Comparison of ENCODE assay signal across 9 mouse cellular contexts in the genomic region with DNA sequence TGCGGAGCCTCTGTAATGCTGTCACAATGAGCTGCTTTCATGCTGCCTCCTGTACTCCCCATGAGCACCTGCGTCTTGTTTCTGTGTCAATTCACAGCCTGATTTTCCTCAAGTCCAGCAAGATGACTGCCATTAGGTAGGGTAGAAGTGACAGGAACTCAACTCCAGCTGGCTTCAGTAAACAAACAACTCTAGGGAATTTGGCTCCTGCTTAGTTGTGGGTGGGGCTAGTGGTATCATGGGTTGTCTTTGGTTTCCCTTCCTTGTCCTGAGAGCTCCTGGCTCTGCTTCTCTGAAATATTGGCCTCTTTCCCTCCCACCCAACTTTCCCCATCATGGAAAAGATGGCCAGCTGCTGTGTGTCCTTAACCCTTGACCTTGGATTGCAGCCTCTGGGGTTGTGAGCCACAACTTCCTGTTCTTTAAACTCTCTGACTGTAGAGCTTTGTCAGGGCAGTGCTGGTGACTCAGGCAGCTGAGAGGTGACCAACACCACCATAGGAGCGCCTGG. TPM values are rescaled to one million over a fixed set of nuclear protein-coding genes. Genes with fewer than 3 reads are reported as not detected.
DNase-seq lines count a peak whose midpoint lies in the region; ATAC-seq and TF ChIP-seq lines count a peak whose summit lies in the region.
"Had no signal": no experiment of that assay in that cellular context is flagged by ENCODE, and none has a peak within 500 bp of the region (broad histone marks: within the 10 kb centered on the region; RNA-seq: fewer than 3 reads in every experiment).

No protein-coding gene starts in this region.

- no peaks in the 10 kb centered on the region for H3K27me3 ChIP-seq in midbrain, postnatal 0 days (ENCODE audit: insufficient read depth, low read length)
- no peaks in the 10 kb centered on the region for H3K27me3 ChIP-seq in midbrain, embryonic 11.5 days (ENCODE audit: control insufficient read depth, insufficient read depth, low read length)
- no peaks in the 10 kb centered on the region for H3K27me3 ChIP-seq in heart, embryonic 12.5 days (replicated peaks)
- H3K27me3 ChIP-seq in kidney, postnatal 0 days (ENCODE audit: insufficient read depth, low read length), result no peaks in the 10 kb centered on the region
- H3K27me3 ChIP-seq: midbrain, embryonic 12.5 days had no signal

- 56% methylated on average over 3 of the region's 3 CpGs for WGBS in midbrain, postnatal 0 days
- WGBS in midbrain, embryonic 11.5 days, result 53% methylated on average over 3 of the region's 3 CpGs
- WGBS in heart, embryonic 12.5 days, result 56% methylated on average over 3 of the region's 3 CpGs
- 51% methylated on average over 3 of the region's 3 CpGs for WGBS in kidney, postnatal 0 days

- DNase-seq in midbrain, postnatal 0 days (ENCODE audit: low spot score), result peak; percentile 44
- no peak for DNase-seq in midbrain, embryonic 11.5 days (ENCODE audit: low spot score, missing footprints)
- peak; percentile 48 for DNase-seq in cerebellum, adult 8-10 months
- DNase-seq in kidney, postnatal 0 days (ENCODE audit: low spot score), result peak; percentile 85
- DNase-seq in mesoderm, embryonic 11.5 days (ENCODE audit: low read depth, low spot score), result peak; percentile 17
- no peak for DNase-seq in right cerebral cortex, postnatal 14 days
- no peak for DNase-seq in thymus, postnatal 0 days (ENCODE audit: low spot score)

- H3K9ac ChIP-seq in midbrain, postnatal 0 days (replicated peaks; ENCODE audit: low read length, poor library complexity, severe bottlenecking), result no peak overlapping the region
- H3K9ac ChIP-seq in midbrain, embryonic 11.5 days (ENCODE audit: low read length), result no peak overlapping the region
- no peak overlapping the region for H3K9ac ChIP-seq in heart, embryonic 12.5 days
- no peak overlapping the region for H3K9ac ChIP-seq in kidney, postnatal 0 days (ENCODE audit: low read depth, low read length)
- H3K9ac ChIP-seq: midbrain, embryonic 12.5 days had no signal

- no peaks in the 10 kb centered on the region for H3K9me3 ChIP-seq in midbrain, postnatal 0 days (ENCODE audit: low read length)
- no peaks in the 10 kb centered on the region for H3K9me3 ChIP-seq in midbrain, embryonic 11.5 days (ENCODE audit: control insufficient read depth, low read length)
- no peaks in the 10 kb centered on the region for H3K9me3 ChIP-seq in heart, embryonic 12.5 days (replicated peaks)
- no peaks in the 10 kb centered on the region for H3K9me3 ChIP-seq in kidney, postnatal 0 days (replicated peaks; ENCODE audit: low read length)
- H3K9me3 ChIP-seq: midbrain, embryonic 12.5 days had no signal

- H3K27ac ChIP-seq in midbrain, postnatal 0 days (ENCODE audit: low read depth, low read length), result no peak overlapping the region
- no peak overlapping the region for H3K27ac ChIP-seq in midbrain, embryonic 11.5 days (ENCODE audit: low read depth, low read length)
- peak overlapping the region; percentile 67 for H3K27ac ChIP-seq in heart, embryonic 12.5 days (ENCODE audit: poor library complexity, severe bottlenecking)
- peak overlapping the region; percentile 32 for H3K27ac ChIP-seq in kidney, postnatal 0 days
- H3K27ac ChIP-seq: midbrain, embryonic 12.5 days had no signal

- no peaks in the 10 kb centered on the region for H3K4me1 ChIP-seq in midbrain, postnatal 0 days (ENCODE audit: insufficient read depth, low read length)
- H3K4me1 ChIP-seq in midbrain, embryonic 11.5 days (ENCODE audit: control insufficient read depth, insufficient read depth, low read length), result no peaks in the 10 kb centered on the region
- peaks cover 45% of the 10 kb centered on the region for H3K4me1 ChIP-seq in heart, embryonic 12.5 days (replicated peaks)
- no peaks in the 10 kb centered on the region for H3K4me1 ChIP-seq in kidney, postnatal 0 days (replicated peaks; ENCODE audit: insufficient read depth, low read length)
- H3K4me1 ChIP-seq: midbrain, embryonic 12.5 days had no signal

- TF ChIP-seq CTCF in midbrain, postnatal 0 days (IDR thresholded peaks at IDR 0.05), result no peak
- no peak for TF ChIP-seq CTCF in kidney, postnatal 0 days (IDR thresholded peaks at IDR 0.05; ENCODE audit: low read depth)

- ATAC-seq in midbrain, postnatal 0 days (ENCODE audit: low FRiP score), result no peak
- ATAC-seq in midbrain, embryonic 11.5 days (ENCODE audit: low FRiP score), result no peak
- peak; percentile 47 for ATAC-seq in heart, embryonic 12.5 days (ENCODE audit: insufficient number of reproducible peaks, low FRiP score)
- ATAC-seq in kidney, postnatal 0 days (replicated peaks; ENCODE audit: low FRiP score, low read depth), result 0 out of 2 replicates have a peak, but pooled peaks have one; percentile 21

- no peak overlapping the region for H3K4me2 ChIP-seq in midbrain, postnatal 0 days (ENCODE audit: low read depth, low read length, poor library complexity, severe bottlenecking)
- H3K4me2 ChIP-seq in midbrain, embryonic 11.5 days, result no peak overlapping the region
- H3K4me2 ChIP-seq in heart, embryonic 12.5 days, result no peak overlapping the region
- no peak overlapping the region for H3K4me2 ChIP-seq in kidney, postnatal 0 days (ENCODE audit: low read length)
- H3K4me2 ChIP-seq: midbrain, embryonic 12.5 days had no signal

- no peak overlapping the region for H3K4me3 ChIP-seq in midbrain, postnatal 0 days (ENCODE audit: low read depth, low read length)
- no peak overlapping the region for H3K4me3 ChIP-seq in midbrain, embryonic 11.5 days (ENCODE audit: low read depth, low read length)
- no peak overlapping the region for H3K4me3 ChIP-seq in heart, embryonic 12.5 days
- no peak overlapping the region for H3K4me3 ChIP-seq in kidney, postnatal 0 days (replicated peaks; ENCODE audit: low read depth, low read length)
- H3K4me3 ChIP-seq: midbrain, embryonic 12.5 days had no signal

- H3K36me3 ChIP-seq in midbrain, postnatal 0 days (ENCODE audit: insufficient read depth, low read length), result no peaks in the 10 kb centered on the region
- H3K36me3 ChIP-seq in midbrain, embryonic 11.5 days (ENCODE audit: control insufficient read depth, insufficient read depth, low read length), result no peaks in the 10 kb centered on the region
- no peaks in the 10 kb centered on the region for H3K36me3 ChIP-seq in heart, embryonic 12.5 days
- no peaks in the 10 kb centered on the region for H3K36me3 ChIP-seq in kidney, postnatal 0 days (ENCODE audit: insufficient read depth, low read length)
- H3K36me3 ChIP-seq: midbrain, embryonic 12.5 days had no signal

RNA-seq across cellular contexts. Expression of a gene that starts 56.3 kb away (rescaled TPM):
- total RNA-seq in midbrain, postnatal 0 days (2014; rRNA removed), result 10.6 and 11.2 TPM in 2 replicates
- polyA plus RNA-seq in midbrain, postnatal 0 days (2015; fragmentation: Nextera tagmentation; extraction: Ambion mirVana), result 1.2 and 2.1 TPM in 2 replicates
- polyA plus RNA-seq in midbrain, embryonic 11.5 days (2014; fragmentation: Nextera tagmentation; extraction: Ambion mirVana), result 2.7 and 2.8 TPM in 2 replicates
- 4.7 and 5.1 TPM in 2 replicates for polyA plus RNA-seq in heart, embryonic 12.5 days (2016; fragmentation: Nextera tagmentation; extraction: Ambion mirVana)
- 2.3 and 2.9 TPM in 2 replicates for polyA plus RNA-seq in kidney, postnatal 0 days (2015; fragmentation: Nextera tagmentation; extraction: Ambion mirVana)
- 2.6 and 2.8 TPM in 2 replicates for polyA plus RNA-seq in thymus, postnatal 0 days (2015; fragmentation: Nextera tagmentation; extraction: Ambion mirVana)

Comparison
In these comparisons a context has a peak if more than half of its experiments do, and no peak if none do; other contexts are left out.
1. DNase-seq: peak in midbrain, postnatal 0 days (single experiment), cerebellum, adult 8-10 months (single experiment), kidney, postnatal 0 days (single experiment) and mesoderm, embryonic 11.5 days (single experiment); none in midbrain, embryonic 11.5 days (single experiment), right cerebral cortex, postnatal 14 days (single experiment) and thymus, postnatal 0 days (single experiment).
2. ATAC-seq: peak in heart, embryonic 12.5 days (single experiment) and kidney, postnatal 0 days (single experiment); none in midbrain, postnatal 0 days (single experiment) and midbrain, embryonic 11.5 days (single experiment).
3. H3K27ac ChIP-seq: peak in heart, embryonic 12.5 days (single experiment) and kidney, postnatal 0 days (single experiment); none in midbrain, postnatal 0 days (single experiment) and midbrain, embryonic 11.5 days (single experiment).